In genomic region chr8:18412470-18412869, GRCm38 (mm10) we compare ENCODE assay signal across 16 mouse cellular contexts.
DNase-seq lines count a peak whose midpoint lies in the region; ATAC-seq lines count a peak whose summit lies in the region.
"Had no signal": no experiment of that assay in that cellular context is flagged by ENCODE, and none has a peak within 500 bp of the region (broad histone marks: within the 10 kb centered on the region; RNA-seq: fewer than 3 reads in every experiment).

No protein-coding gene starts in this region.

- peak; percentile 97 for ATAC-seq in frontal cortex, adult (ENCODE audit: low TSS enrichment)
- ATAC-seq: CD4-positive, CD25-positive, alpha-beta regulatory T cell, adult 4 months; forebrain, embryonic 15.5 days had no signal

- DNase-seq in frontal cortex, postnatal 25 days (ENCODE audit: low spot score in 2 of 2) = no peak
- DNase-seq in layer of hippocampus, adult 9-11 months = peak; percentile 9
- DNase-seq in layer of hippocampus, postnatal 36 days = no peak
- DNase-seq in right cerebral cortex, adult 2 months (ENCODE audit: low spot score in 2 of 2) = peak; percentile 24 to 65
- DNase-seq in right cerebral cortex, postnatal 14 days = no peak
- DNase-seq in telencephalon, adult 2 months (ENCODE audit: low read depth, low spot score) = peak; percentile 76
- no peak for DNase-seq in Muller cell, postnatal 12 days (ENCODE audit: inconsistent ontology term)
- DNase-seq: adrenal gland, postnatal 10 days; B cell, adult 2 months; cerebellum, adult 11-12 months; cerebellum, adult 9-10 months; cerebellum, postnatal 25 days; gastrocnemius, postnatal 14 days had no signal

Comparison
In these comparisons a context has a peak if more than half of its experiments do, and no peak if none do; other contexts are left out.
1. DNase-seq: peak in layer of hippocampus, adult 9-11 months (single experiment), right cerebral cortex, adult 2 months (2 of 2) and telencephalon, adult 2 months (single experiment); none in frontal cortex, postnatal 25 days (0 of 2), layer of hippocampus, postnatal 36 days (0 of 2), right cerebral cortex, postnatal 14 days (single experiment) and Muller cell, postnatal 12 days (single experiment).